Mouse (Mus musculus): ENCODE data around the gene D3Ertd254e. TPM values are rescaled to one million over a fixed set of nuclear protein-coding genes. Genes with fewer than 3 reads are reported as not detected.

Gene D3Ertd254e
- total and polyA plus RNA-seq, 3 experiments = 3.0 to 5.8 (median 4.8) TPM

- no peaks in the 10 kb centered on the region for H3K9me3 ChIP-seq (replicated peaks; ENCODE audit: low read length)
- H3K79me2 ChIP-seq (replicated peaks; ENCODE audit: control insufficient read depth, extremely low read depth, insufficient read depth, poor library complexity, severe bottlenecking) = no peaks in the 10 kb centered on the region
- no peak overlapping the region for H3K9ac ChIP-seq (ENCODE audit: insufficient read depth, low read depth)
- no peak overlapping the region for H3K4me2 ChIP-seq (ENCODE audit: insufficient read depth, low read depth, poor library complexity, severe bottlenecking)
- no peaks in the 10 kb centered on the region; a peak in 1 of 4 replicates for H3K4me1 ChIP-seq (ENCODE audit: control insufficient read depth in 1 of 2, insufficient read depth in 2 of 2)
- TF ChIP-seq CHD2 (IDR thresholded peaks at IDR 0.05; ENCODE audit: low read length) (no peak), KAT2A (IDR thresholded peaks at IDR 0.05; ENCODE audit: insufficient replicate concordance, low read length) (no peak), ZNF384 (IDR thresholded peaks at IDR 0.05; ENCODE audit: low read depth, low read length) (no peak), POLR2AphosphoS2 (IDR thresholded peaks at IDR 0.05; ENCODE audit: low read depth, low read length) (no peak), MAX (IDR thresholded peaks at IDR 0.05; ENCODE audit: low read length) (no peak), SMC3 (IDR thresholded peaks at IDR 0.05; ENCODE audit: low read depth, low read length) (no peak), ZKSCAN1 (IDR thresholded peaks at IDR 0.05; ENCODE audit: borderline replicate concordance, low read depth, low read length) (no peak), POLR2A (IDR thresholded peaks at IDR 0.05; ENCODE audit: low read depth, low read length) (no peak), MXI1 (IDR thresholded peaks at IDR 0.05; ENCODE audit: low read depth, low read length) (no peak), MAZ (IDR thresholded peaks at IDR 0.05; ENCODE audit: low read depth, low read length) (no peak), E2F4 (IDR thresholded peaks at IDR 0.05; ENCODE audit: insufficient replicate concordance, low read depth, low read length) (no peak), UBTF (IDR thresholded peaks at IDR 0.05; ENCODE audit: low read depth, low read length) (no peak), RCOR1 (conservative IDR thresholded peaks at IDR 0.05; ENCODE audit: low read depth, low read length) (no peak), MAFK (IDR thresholded peaks at IDR 0.05; ENCODE audit: insufficient replicate concordance, low read length) (no peak), ZMIZ1 (IDR thresholded peaks at IDR 0.05; ENCODE audit: low read depth, low read length) (no peak), USF2 (conservative IDR thresholded peaks at IDR 0.05; ENCODE audit: low read depth, low read length) (no peak), CHD1 (IDR thresholded peaks at IDR 0.05; ENCODE audit: low read depth, low read length) (no peak), RAD21 (IDR thresholded peaks at IDR 0.05; ENCODE audit: low read depth, low read length) (no peak), MYC (IDR thresholded peaks at IDR 0.05; ENCODE audit: low read depth, low read length) (no peak)
- H3K4me3 ChIP-seq (replicated peaks in 1 of 3; ENCODE audit: low read depth in 2 of 3, low read length in 2 of 3, poor library complexity in 1 of 3) = no peak overlapping the region
- H3K36me3 ChIP-seq (replicated peaks in 1 of 2; ENCODE audit: control insufficient read depth in 1 of 2, insufficient read depth in 1 of 2, low read length in 1 of 2) = peaks cover 6 to 33% of the 10 kb centered on the region in 2 experiments
- H3K27ac ChIP-seq (ENCODE audit: insufficient read depth, low read depth) = no peak overlapping the region
- DNase-seq (ENCODE audit: extremely low read depth) = no peak
- H3K27me3 ChIP-seq (replicated peaks) = no peaks in the 10 kb centered on the region
- in situ Hi-C loops (cut with MboI; ENCODE audit: low pct_ligation_motif_present, low pct_unique_long_range_greater_than_20kb, low sequenced_read_pairs) = no loop called here
- dilution Hi-C loops (cut with MboI; ENCODE audit: extremely low pct_ligation_motif_present, extremely low pct_unique_long_range_greater_than_20kb, low sequenced_read_pairs) = no loop called here
Observed at GRCm38 (mm10) chr3:36170670-36171210, 19.9 kb downstream of the D3Ertd254e start.

- TF ChIP-seq JUND (conservative IDR thresholded peaks at IDR 0.05; ENCODE audit: low read depth, low read length) (no peak), ZC3H11A (IDR thresholded peaks at IDR 0.05; ENCODE audit: low read depth, low read length) (no peak), ETS1 (conservative IDR thresholded peaks at IDR 0.05; ENCODE audit: low read depth, low read length) (no peak), USF1 (IDR thresholded peaks at IDR 0.05; ENCODE audit: low read depth, low read length) (no peak), NELFE (IDR thresholded peaks at IDR 0.05; ENCODE audit: low read depth, low read length) (no peak), ELF1 (IDR thresholded peaks at IDR 0.05; ENCODE audit: low read depth, low read length) (no peak), ZMIZ1 (IDR thresholded peaks at IDR 0.05; ENCODE audit: low read depth, low read length) (no peak), GABPA (IDR thresholded peaks at IDR 0.05; ENCODE audit: insufficient replicate concordance, low read depth, low read length) (no peak), POLR2AphosphoS2 (IDR thresholded peaks at IDR 0.05; ENCODE audit: low read depth, low read length) (no peak), JUN (IDR thresholded peaks at IDR 0.05; ENCODE audit: insufficient read depth, low read depth, low read length) (no peak), SIN3A (IDR thresholded peaks at IDR 0.05; ENCODE audit: low read length) (no peak), TCF12 (IDR thresholded peaks at IDR 0.05; ENCODE audit: low read depth, low read length) (no peak), HCFC1 (IDR thresholded peaks at IDR 0.05; ENCODE audit: low read depth, low read length) (no peak), USF2 (conservative IDR thresholded peaks at IDR 0.05; ENCODE audit: low read depth, low read length) (no peak), TBP (conservative IDR thresholded peaks at IDR 0.05; ENCODE audit: low read depth, low read length) (no peak)
- peaks cover 2 to 27% of the 10 kb centered on the region in 2 experiments for H3K36me3 ChIP-seq (replicated peaks in 1 of 2; ENCODE audit: control insufficient read depth in 1 of 2, insufficient read depth in 1 of 2, low read length in 1 of 2)
- H3K27ac ChIP-seq (ENCODE audit: insufficient read depth, low read depth) = no peak overlapping the region
- H3K4me2 ChIP-seq (ENCODE audit: insufficient read depth, low read depth, poor library complexity, severe bottlenecking) = no peak overlapping the region
- H3K4me1 ChIP-seq (ENCODE audit: control insufficient read depth in 1 of 2, insufficient read depth in 2 of 2) = no peaks in the 10 kb centered on the region; a peak in 1 of 4 replicates
- H3K27me3 ChIP-seq (replicated peaks) = no peaks in the 10 kb centered on the region
- DNase-seq (ENCODE audit: extremely low read depth) = no peak
- no peak overlapping the region for H3K9ac ChIP-seq (ENCODE audit: insufficient read depth, low read depth)
- dilution Hi-C loops (cut with MboI; ENCODE audit: extremely low pct_ligation_motif_present, extremely low pct_unique_long_range_greater_than_20kb, low sequenced_read_pairs) = no loop called here
- no peaks in the 10 kb centered on the region for H3K9me3 ChIP-seq (replicated peaks; ENCODE audit: low read length)
- no peak overlapping the region for H3K4me3 ChIP-seq (replicated peaks in 1 of 3; ENCODE audit: low read depth in 2 of 3, low read length in 2 of 3, poor library complexity in 1 of 3)
- in situ Hi-C loops (cut with MboI; ENCODE audit: low pct_ligation_motif_present, low pct_unique_long_range_greater_than_20kb, low sequenced_read_pairs) = no loop called here
- H3K79me2 ChIP-seq (replicated peaks; ENCODE audit: control insufficient read depth, extremely low read depth, insufficient read depth, poor library complexity, severe bottlenecking) = no peaks in the 10 kb centered on the region
Observed at GRCm38 (mm10) chr3:36171348-36171747, 20.5 kb downstream of the D3Ertd254e start.

Measured in CH12.LX (cell line).